Mouse (Mus musculus) c-Kit-positive CD71-positive TER-119-negative erythroid progenitor cells, embryonic 14.5 days (primary cell): ENCODE data around the gene Ncoa5.

Experiments used
- DNase-seq: peaks from one replicate; pipeline ENCODE4 v3.0.0-alpha.2; 2013; ENCODE audit warnings: low read depth

The Ncoa5 gene

GRCm38 (mm10) chr2:164956195-164956594, 78.5 kb downstream of the Ncoa5 start:
- no peak for DNase-seq

GRCm38 (mm10) chr2:164955725-164956124, 78.9 kb downstream of the Ncoa5 start:
- DNase-seq = no peak

- peak; percentile 44 for DNase-seq
Observed at GRCm38 (mm10) chr2:164953224-164953623, 81.4 kb downstream of the Ncoa5 start.

GRCm38 (mm10) chr2:164952448-164952847, 82.2 kb downstream of the Ncoa5 start:
- no peak for DNase-seq

DNA sequence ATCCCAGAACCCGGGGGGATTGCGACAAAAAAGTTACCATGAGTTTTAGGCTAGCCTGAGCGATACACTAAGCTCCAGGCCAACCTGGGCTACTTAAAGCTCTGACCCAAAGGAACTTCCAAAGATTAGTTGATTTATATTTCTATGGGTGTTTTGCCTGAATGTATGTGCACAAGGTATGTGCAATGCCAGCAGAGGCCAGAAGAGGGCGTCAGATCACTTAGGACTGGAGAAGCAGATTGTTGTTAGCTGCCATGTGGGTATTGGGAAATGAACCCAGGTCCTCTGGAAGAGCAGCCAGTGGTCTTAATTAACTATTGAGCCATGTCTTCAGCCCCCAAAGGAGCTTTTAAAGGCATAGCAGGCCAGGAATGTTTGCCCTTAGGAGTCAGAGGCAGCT, 82.9 kb downstream of the Ncoa5 start:
- DNase-seq = no peak

GRCm38 (mm10) chr2:164950501-164950900, 84.2 kb downstream of the Ncoa5 start:
- no peak for DNase-seq
